Mouse (Mus musculus): ENCODE data around the gene Cdc42bpb.

Gene Cdc42bpb

DNA sequence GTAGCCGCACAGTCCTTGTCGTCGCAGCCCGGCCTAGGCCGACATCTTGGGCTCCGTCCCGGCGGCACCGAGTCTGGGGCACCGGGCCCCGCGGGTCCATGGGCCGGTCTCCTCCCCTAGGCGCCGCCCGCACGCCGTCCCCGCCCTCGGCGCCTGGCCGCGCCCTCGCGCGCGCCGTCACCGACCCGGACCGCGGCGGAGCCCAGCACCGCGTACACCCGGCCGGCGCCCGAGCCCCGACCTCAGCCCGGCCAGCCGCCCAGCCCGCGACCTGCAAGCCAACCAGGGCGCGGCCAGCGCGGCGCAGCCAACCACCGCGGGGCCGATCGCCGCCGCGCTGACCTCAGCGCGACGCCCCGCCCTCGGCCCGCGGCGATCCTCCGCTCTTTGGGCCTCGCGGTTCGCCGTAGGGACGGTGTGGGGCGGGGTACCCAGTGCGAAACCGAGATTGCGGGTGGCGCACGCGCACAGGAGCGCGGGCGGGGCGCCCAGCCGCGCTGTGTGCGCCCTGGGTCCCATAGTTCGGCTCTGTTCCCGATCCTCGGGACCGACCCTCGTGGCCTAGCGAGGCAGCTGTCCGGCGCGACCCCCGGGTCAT, at the start of gene Cdc42bpb:
TSS of gene Cdc42bpb (minus strand) at position 343 of the 598 bp plus-strand sequence.
- DNase-seq (ENCODE audit: low spot score in 2 of 2): peak; percentile 91 to 94

DNA sequence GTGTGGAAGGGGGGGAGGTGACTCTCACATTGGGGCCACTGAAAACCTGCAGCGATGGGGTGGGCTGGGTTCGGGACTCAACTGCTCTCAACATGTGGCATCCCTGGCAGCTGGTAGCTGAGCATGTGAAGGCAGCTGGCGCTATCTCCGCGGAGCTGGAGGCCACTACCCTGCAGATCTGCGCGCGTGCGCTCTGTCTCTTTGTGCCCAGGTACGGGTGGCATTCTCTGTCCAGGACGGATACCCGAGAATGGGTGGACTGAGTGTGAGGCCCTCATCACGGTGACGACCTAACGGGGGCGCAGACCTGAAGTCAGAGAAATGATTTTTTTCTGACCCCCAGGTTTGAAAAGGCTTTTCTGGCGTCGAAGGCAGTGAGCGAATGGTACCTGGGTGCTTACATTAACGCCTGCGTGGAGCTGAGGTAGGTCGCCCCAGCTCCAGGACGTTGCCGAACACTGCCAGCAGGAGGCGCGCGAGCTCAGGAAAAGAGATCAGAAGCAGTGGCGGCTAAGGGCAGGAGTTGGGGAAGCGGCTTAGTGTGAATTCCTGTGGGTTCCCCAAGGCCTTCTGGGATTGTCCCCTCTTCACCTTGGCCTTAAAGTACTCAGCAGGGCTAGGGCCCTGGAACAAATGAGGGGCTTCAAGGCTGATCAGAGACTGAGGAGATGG, 48.4 kb upstream of the Cdc42bpb start:
- DNase-seq (ENCODE audit: low spot score in 2 of 2): peak; percentile 82 to 96

DNA sequence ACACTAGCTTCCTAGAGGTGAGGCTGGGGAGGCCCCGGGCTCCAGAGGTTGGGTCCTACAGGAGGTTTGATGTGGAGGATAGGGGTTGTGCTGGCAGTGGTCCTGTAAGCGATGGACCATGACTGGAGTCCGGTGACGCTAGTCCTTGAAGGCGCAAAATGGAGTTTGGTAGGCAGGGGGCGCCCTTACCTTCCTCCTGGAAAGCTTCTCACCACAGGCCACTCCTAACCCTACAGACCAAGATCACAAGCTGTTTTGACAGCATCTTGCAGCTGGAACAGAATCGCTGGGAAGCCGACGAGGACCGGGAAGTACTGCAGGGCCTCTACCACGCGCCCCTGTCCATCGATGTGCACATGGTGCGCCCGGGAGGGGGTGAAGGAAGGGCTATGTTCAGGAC, 47.7 kb upstream of the Cdc42bpb start:
- peak; percentile 77 to 90 for DNase-seq (ENCODE audit: low spot score in 2 of 2)

DNA sequence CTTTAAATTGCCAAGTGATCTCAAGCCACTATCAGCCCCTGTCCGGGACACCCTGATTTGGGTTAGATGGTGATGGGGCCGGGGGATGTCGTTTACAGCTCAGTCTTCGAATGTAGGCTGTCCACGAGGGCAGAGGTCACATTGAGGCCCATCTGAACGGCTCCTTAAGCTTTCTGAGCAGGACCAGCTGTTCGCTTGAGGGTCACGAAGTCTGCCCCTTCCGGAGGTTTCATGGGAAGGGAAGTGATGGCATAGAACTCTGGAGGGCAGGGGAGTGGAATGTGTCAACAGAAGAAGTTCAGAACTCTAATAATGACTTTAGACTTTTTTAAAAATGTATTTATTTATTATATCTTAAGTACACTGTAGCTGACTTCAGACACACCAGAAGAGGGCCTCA, 47.0 kb upstream of the Cdc42bpb start:
- no peak for DNase-seq (ENCODE audit: low spot score in 2 of 2)

DNA sequence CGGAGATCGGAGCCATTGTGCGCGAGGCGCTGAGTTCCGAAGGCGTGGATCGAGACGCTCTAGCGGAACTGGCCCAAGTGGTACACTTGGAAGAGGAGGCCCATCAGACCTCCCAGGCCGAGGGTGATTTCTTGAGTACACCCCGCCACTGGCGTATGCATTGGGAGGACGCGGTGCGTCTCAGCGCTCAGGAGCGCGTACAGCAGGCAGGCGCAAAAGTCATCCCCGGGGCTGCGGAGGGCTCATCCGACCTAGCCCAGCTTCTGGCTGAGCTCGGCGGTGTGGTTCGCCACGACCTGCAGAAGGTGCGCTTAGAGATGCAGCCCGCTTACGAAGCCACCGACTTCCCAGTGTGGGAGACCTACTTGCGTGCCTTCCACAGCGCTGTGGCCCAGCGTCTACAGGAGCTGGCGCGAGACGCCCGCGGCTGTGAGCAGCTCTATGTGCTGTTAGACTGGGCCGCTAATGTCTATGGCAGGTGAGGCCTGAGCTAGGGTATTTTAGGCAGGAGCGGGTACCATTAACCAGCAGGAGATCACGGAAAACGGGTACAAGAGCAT, 46.1 kb upstream of the Cdc42bpb start:
- no peak for DNase-seq (ENCODE audit: low spot score in 2 of 2)

DNA sequence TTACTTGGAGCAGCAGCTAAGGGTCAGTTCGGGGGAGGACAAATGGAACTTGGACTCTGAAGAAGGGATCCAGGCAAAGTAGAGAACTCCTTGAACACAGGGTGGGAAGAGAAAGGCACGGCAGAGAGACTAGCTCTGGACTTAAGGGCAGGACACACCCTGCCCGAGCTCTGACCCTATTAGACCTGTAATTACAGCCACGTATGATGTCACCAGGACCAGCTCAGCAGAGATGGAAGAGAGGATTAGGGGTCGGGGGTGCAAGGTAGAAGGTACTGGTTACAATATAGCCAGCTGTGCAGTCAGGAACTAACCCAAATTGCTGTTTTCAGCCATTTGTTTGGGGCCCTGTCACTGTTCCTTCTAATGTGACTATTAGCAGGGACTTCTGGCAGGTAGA, 45.3 kb upstream of the Cdc42bpb start:
- no peak for DNase-seq (ENCODE audit: low spot score in 2 of 2)

DNA sequence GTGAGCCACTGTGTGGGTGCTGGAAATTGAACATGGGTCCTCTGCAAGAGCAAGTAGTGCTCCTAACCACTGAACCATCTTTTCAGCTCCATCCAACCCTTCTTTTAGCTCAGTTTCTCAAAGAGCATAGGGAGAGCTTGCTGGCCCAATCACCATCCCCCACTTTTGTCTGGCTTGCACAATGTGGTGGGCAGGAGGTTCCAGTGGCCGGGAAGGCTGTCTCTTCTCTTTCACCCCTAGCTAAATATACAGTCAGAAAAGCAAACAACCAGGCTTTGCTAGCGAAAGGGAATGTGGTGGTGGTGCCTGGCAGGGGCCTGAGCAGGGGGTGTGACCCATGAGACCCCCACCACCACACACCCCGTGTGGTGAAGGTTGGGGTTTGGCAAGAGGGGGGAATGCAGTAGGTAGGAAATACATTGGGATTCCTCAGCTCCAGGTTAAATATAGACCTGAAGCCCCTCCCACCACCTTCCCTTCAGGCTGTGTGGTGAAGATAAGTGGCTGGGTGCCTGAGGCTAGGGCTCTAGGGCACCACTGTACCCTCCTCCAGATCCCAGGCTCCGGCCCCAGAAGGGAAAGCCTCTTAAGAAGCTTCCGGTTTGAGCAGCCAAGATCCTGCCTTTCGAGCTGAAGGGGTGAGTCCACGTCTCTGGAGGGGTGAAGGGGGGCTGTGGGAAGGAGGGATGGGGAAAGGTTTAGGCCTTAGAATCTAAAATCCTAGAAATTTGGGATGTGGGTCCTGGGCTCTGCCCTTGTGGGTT, 43.6 kb upstream of the Cdc42bpb start:
- DNase-seq (ENCODE audit: low spot score in 2 of 2): no peak

DNA sequence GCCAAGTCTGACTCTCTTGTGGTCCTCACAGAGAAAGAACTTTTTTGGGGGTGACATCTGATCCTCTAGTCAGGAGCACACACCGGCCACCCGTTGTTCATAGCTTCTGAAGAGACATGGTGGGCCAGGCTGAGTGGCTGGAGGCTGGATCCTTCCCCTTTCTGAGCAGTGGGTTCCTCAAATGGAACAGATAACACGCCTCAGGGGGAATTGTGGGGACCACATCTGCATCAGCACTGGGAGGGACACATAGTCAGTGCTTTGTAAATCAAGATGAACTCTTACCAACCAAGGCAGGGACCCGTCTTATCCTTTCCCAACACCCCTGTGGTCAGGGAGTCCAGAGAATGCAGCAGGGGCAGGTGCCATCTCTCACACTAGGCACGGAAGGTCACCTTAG, 42.4 kb upstream of the Cdc42bpb start:
- DNase-seq (ENCODE audit: low spot score in 2 of 2): no peak

DNA sequence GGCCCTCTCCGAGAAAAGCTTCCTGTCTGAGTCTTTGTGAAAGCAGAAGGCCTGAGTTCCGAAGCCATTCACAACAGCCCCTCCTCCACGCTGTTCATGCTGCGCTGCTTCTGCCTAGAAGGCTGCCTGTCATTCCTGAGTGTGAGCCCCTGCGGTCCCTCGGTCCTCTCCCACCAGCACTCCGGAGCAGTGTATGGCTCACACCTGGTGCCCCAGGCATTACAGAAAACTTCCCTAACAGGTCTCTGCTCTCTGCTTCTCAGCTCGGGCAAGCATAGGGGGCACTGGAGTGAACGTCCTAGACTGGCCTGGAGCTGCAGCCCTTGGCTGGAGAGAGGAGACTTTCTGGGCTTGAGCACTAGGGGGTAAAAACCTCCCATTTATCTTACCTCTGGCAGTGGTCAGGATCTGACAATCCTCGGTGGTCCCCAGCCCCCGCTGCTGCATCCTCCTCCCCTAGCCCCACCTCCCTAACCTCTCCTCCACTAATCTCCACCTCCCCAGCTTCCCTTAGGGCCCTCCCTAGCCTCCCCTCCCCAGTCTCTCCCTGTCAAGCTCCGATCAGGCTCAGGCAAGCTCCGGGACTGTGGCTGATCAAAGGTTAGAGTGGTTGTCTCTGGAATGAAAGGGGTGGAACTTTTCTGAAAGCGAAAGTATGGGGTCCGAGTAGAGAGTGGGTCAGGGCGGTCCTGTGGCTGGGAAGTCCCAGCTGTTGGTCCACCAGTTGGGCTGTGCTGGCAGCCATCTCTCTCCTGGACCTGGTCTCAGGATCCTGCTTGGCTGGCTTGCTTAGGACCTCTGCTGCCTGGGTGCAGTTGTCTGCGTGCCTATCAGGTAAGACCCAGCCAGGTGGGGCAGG, 39.6 kb upstream of the Cdc42bpb start, which contains the start of gene Exoc3l4:
TSS of gene Exoc3l4 (plus strand) at position 97 of the 859 bp plus-strand sequence.
- DNase-seq (ENCODE audit: low spot score in 2 of 2): no peak

DNA sequence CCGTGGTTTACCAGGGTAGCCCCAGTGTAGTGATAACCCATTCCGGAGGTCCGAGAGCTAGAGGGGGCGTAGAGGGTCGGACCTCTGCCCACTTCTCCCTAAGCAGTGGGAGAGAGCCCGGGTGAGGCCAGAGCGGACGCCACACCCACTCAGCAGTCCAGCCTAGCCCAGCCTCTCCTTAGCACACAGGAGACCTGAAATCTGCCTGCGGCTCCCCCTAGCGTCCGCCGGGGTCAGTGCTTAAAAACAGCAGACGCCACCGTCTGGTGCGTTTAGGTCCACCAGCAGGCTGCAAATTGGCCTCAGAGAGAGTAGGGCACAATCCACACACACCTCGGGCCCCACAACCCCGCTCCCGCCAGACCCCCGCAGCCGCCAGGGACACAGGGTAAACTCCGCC, 35.8 kb upstream of the Cdc42bpb start:
- DNase-seq (ENCODE audit: low spot score in 2 of 2): peak; percentile 86 to 93

DNA sequence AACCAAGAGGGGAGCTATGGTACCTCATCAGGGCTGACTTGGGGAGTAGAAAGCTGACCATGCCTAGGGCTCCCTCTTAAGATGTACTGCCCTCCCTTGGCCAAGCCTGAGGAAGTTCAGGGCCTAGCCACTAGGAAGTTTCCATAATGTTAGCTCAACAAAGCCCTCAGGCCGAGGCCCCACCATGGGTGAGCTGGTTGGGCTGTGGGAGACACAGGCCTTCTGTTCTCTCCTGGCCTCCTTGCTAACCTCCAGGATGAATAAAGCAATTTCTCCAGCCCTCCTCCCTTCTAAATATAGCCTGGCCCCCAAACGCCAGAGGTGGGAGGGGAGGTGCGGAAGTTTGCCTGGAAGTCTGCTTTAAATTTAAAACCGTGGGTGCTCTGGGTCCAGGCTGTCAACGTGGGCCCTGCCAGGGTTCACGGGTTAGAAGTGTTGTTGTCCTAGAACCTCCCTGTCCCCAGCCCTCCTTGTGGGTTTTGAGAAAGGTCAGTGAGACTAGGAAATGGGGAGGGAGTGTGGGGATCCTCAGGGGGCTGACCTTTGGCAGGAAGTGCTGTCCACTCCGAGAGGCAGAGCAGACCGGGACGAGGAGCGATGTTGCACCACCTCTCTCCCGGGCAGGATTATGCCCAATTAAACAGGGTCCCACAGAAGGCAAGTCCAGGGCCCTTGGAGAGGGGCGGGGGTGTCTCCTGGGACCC, 35.2 kb upstream of the Cdc42bpb start:
- no peak for DNase-seq (ENCODE audit: low spot score in 2 of 2)

DNA sequence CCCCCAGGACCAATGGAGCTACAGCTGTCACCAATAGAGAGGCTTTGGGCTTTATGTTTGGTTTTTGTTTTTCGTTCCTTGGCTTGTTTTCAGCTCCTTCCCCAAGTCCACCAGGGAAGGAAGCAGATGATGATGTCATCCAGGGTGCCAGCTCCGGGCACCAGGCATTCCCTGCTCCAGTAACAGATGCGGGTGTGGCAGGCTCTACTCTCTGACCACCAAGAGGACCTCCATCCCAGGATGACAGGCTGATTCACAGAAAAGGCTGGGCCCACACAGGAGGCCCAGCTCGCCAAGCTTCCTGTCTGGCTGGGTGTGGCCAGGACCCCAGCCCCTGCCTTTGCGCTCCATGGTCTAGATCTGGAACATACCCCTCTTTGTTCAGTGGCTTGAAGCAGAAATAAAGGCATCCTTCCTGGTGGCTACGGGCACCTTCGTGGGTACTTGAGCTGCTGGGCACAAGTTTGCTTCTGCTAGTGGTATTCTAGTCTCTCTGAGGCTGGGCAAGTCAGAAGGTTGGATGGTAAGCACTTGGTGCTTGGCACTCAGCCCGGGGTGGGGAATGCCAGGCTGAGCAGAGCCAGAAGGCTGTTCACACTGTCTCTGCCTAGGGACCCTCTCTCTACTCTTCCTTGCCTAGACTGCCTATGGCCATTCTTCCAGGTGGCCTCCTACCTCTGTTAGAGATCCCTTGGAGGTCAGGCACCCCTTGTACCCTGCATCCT, 34.3 kb upstream of the Cdc42bpb start:
- DNase-seq (ENCODE audit: low spot score in 2 of 2): no peak

DNA sequence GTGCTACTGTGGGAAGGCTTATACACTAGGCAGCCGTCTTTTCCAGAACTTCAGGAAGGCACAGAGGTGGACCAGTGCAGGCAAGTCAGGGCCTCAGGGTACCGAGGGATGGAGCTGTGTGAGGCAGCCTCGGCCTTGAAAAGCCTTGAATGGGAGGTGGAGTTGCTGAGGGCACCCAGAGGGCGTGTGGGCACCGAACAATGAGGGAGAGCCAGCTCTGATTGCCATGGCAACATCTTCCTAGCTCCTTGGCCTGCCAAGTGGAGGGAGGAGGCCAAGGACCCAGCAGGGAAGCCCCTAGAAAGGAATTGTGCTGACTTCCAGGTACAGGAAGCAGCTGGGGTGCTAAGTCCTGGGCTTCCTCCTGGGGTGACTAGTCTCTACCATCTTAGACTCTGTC, 32.1 kb upstream of the Cdc42bpb start:
- DNase-seq (ENCODE audit: low spot score in 2 of 2): no peak

DNA sequence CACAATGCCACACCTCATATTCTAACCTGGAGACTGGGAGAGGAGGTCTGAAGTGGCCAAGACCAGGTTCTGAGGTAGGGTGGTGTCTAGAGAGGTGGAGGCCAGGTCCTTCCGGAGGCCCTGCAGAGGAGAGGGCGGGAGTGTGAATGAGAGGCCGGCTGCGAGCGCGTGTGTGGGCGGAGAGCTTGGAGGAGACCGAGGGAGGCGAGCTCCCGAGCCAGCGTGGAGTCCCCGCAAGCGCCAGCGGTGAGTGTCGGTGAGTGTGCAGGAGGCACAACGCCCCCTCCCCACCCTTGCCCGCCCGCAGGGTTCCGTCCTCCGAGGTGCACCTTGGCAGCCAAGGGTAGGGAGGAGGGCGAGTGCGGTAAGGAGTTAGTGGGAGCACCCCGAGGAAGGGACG, 29.1 kb upstream of the Cdc42bpb start, which contains the start of gene Lbhd2:
TSS of gene Lbhd2 (plus strand) at position 188 of the 400 bp plus-strand sequence.
- DNase-seq (ENCODE audit: low spot score in 2 of 2): no peak

DNA sequence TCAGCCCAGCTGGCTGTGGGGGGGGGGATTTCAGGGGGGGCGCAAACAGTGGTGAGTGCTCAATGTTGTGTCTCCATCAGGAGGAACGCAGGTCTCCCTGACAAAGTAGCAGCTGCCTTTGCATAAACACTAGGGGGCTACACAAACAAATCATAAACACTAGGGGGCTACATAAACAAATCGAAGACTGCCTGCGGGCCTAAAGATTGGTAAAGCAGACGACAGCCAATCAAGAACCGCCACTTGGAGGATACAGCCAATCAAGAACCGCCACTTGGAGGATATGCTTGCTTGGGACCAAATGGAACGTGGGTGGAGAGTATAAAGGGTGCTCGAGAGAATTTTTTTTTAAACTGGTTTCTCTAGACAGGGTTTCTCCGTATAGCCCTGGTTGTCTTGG, 27.4 kb upstream of the Cdc42bpb start:
- no peak for DNase-seq (ENCODE audit: low spot score in 2 of 2)

DNA sequence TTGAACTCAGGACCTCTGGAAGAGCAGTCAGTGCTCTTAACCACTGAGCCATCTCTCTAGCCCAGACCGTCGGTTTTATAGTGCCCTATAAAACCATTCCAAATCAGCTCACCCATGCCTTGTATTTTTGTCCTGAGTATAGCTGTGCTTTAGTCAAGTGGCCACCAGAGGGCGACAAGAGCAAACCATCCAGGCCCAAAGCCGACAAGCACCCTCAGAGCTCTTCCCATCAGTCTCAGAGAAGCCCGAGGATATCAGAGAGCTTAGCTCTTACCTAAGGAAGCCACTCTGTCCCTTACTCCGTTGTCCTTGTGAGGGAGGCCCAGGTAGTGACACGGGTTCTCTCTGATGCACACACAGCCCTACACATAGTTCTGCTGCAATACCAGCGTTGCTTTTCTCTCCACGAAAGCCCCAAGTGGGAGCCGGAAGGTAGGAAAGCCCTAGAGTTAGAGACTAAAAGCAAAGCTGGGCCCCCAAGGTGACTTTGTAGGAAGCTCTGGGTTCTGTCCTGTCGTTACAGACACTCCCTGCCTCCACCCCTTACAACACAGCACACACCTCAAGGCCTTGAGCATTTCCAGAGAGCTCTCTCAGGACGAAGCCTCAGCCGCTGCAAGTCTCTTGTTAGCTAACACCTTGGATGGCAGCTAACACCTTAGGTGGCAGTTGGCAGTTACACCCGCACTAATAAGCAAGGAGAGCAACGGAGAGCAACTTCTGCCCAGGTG, 24.1 kb upstream of the Cdc42bpb start:
- peak; percentile 62 to 80 for DNase-seq (ENCODE audit: low spot score in 2 of 2)

DNA sequence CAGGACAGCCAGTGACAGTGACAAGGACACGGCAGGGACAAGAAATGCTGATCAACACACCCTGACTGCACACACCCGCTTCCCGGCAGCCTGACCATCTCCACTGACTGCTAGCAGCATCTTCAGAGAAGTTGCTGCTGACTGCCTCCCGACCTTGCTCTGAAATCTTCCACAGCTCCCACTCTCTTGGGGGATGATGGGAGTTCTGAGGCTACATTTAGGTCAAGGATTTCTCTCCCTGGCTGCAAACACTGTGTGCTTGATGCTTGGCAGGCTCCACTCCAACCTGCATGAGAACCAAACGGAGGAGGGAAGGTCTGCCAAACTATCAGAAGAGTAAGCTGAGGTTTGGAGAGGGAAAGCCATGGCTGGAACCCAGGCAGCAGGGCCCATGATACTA, 19.5 kb upstream of the Cdc42bpb start:
- DNase-seq (ENCODE audit: low spot score in 2 of 2): peak in 1 of 2 experiments; percentile 26

DNA sequence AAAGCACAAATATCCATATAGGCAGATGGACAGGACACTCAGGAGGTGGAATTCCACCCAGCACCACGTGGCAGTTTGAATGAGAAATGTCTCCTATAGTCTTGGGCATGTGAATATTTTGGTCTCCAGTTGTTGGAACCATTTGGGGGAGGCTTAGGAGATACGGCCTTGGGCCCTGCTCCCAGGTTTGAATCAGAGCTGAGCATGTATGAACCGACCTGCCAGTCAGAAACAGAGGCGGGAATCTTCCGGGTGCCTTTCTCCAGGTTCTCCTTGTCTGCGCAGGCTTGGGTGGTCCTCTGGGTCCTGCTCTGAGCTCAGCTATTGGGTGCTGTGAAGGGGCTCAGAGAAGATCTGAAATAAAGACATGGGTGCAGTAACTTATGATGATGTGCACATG, 16.5 kb upstream of the Cdc42bpb start:
- no peak for DNase-seq (ENCODE audit: low spot score in 2 of 2)

DNA sequence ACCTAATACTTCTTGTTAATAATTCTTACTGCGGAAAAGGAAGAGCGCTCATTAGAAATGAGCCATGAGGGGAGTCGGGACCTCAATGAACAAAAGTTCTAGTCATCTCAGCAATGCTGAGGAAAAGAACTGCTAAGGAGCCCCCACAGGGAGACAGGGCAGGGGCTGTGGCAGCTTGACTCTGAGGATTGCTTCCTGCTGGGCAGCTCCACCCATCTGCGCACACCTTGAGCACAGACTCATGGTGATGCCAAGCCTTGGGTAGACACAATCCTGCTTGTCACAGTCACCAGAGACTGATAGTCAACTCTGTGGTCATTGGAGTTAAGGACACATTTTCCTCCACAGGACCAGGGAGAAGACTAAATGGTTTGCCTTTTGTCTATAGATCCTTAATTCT, 9.6 kb upstream of the Cdc42bpb start:
- DNase-seq (ENCODE audit: low spot score in 2 of 2): no peak

Data from urinary bladder, postnatal 4 days (tissue).